Mouse (Mus musculus): Measurements from ENCODE around the gene Cnksr1.

The Cnksr1 gene

GRCm38 (mm10) chr4:134186268-134186667 is 51.9 kb downstream of the Cnksr1 start:
- no peak for DNase-seq

- DNase-seq, result no peak
These were observed 52.6 kb downstream of the Cnksr1 start for GRCm38 (mm10) chr4:134185569-134185968.

GRCm38 (mm10) chr4:134183711-134184110 is 54.5 kb downstream of the Cnksr1 start:
- DNase-seq, result no peak

- no peak for DNase-seq
These were observed 56.4 kb downstream of the Cnksr1 start for GRCm38 (mm10) chr4:134181825-134182224.

GRCm38 (mm10) chr4:134181112-134181511 is 57.1 kb downstream of the Cnksr1 start:
- no peak for DNase-seq

Data from kidney, adult 18-20 months (tissue).